Mouse (Mus musculus): Measurements from ENCODE around the gene Zmat3.

The Zmat3 gene

DNA sequence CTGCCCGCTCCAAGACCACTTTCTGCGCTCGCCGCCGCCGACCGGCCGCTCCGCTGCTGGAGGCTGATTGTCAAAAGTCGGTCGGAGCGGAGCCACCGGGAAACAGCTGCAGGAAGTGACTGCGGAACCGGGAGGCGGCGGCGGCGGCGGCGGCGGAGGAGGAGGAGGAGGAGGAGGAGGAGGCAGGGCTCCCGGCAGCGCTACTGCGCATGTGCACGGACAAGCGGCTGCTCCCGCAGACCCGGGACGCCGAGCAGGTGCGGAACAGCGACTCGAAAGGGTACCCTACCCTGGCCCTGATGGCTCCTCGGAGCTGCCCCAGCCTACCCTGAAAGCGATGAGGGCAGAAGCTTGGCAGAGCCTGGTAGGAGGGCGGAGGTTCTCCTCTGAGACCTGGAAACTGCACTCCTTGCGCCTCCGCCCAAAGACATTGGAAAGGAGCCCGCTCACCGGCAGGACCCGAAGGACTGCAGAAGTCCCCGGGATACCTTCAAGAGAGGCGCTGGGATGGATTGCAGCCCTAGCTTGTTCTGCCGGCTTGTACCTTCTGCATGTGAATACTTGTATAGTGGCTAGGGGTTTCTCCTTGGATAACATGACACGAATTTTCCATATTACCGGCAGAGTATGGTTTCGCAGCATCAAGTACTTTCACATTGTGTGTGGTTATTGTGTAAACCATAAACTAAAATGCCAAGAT lies at the start of gene Zmat3:
Zmat3 (minus strand) TSS at position 469 of the 700 bp plus-strand sequence.
- peak; percentile 74 for DNase-seq (ENCODE audit: low spot score)

DNA sequence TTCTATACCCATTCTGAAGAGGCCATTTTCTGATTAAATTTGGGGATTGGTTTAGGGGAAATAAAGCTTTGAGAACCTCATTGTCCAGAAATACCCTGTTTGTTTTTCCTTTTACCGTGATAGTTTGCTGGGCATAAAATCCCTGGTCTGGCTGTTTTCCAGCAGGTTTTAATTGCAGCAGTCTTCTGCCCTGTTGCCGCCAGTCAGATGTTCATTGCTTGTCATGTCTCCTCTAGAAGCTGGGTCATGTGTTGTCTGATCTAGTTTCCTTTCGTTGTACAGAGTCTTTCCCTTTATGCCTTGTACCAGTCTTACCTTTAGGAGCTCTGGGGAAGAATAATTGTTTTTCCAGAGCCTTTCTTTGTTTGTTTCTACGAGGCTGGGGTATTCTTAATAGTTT lies 48.6 kb upstream of the Zmat3 start:
- no peak for DNase-seq (ENCODE audit: low spot score)

DNA sequence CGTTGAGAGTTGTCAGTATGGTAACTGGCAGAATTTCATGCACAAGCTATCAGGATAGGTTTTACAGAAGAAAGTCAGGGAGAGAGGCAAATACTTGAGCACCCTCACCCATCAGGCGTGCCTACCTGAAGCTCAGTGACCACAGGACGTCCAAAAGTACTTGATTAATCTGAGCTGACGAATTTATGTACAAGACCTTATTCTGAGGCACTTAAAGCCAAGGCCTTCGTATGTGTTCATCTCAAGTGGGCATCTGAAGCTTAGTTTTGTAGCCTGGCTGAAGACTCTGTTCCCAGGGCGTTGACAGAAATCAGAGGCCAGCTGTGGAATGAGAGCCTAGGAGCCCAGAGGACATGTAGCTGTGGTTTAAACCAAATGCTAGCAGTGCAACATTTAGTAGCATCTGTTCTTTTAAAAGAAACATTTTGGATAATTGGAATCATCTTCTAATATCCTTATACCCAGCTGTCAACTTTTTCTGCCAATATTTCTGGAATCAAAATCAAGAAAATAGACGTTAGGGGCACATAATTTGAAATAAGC lies 46.8 kb upstream of the Zmat3 start:
- no peak for DNase-seq (ENCODE audit: low spot score)

DNA sequence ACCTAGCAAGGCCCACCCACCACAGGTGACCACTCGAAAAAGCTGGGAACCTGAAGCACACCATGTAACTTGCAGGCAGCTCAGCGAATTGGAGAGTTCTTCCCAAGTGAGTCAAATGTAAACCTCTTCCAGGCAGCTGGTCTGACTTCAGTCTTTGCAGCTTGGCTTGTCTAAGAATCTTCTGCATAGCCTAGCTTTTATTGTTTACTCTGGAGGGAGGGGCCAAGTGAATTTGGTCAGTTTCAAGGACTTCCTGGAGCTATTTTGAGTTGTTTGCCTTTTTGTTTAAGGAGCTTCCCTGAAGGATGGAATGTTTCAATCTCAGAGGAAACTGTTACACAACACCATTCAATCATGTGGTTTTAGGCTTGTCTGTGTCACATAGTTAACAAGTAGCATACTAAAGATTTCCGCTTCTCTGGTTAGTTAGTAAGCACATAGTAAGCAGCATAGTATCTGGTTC lies 43.0 kb upstream of the Zmat3 start:
- DNase-seq (ENCODE audit: low spot score) = peak; percentile 81

DNA sequence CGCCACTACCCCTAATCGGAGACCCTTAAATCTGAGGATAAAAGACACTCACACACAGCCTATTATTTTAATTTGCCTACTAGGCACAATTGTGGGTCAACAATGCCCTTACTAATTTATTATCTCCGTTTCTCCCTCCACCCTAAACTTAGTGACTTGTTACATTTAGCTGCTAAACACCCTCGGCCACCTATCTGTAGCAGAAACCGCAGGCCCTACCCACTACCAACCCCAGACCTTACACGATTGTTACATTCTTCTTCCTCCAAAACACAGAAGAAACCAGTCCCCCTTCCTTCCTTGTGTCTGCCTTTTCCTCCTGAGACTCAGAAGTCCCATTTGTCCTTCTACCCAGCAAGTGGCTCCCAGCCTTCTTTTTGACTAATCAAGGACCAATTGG lies 41.0 kb upstream of the Zmat3 start:
- no peak for DNase-seq (ENCODE audit: low spot score)

DNA sequence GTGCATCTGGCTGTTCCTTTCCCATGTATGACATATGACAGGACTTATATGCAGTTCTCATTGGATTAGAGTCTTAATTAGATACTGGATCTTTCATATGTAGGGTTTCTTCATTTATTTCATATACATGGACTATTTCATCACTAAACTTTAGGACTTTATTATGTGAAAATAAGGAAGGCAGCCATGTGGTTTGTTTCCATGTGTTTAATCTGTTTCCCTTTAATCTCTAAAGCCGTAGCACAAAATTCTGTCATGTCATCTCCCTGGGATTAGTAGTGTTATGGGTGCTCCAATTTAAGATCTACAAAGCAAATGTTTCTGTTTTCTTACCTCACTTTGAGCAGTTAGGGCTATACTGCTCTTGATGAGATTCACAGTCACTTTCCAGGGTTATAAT lies 39.9 kb upstream of the Zmat3 start:
- DNase-seq (ENCODE audit: low spot score) = no peak

DNA sequence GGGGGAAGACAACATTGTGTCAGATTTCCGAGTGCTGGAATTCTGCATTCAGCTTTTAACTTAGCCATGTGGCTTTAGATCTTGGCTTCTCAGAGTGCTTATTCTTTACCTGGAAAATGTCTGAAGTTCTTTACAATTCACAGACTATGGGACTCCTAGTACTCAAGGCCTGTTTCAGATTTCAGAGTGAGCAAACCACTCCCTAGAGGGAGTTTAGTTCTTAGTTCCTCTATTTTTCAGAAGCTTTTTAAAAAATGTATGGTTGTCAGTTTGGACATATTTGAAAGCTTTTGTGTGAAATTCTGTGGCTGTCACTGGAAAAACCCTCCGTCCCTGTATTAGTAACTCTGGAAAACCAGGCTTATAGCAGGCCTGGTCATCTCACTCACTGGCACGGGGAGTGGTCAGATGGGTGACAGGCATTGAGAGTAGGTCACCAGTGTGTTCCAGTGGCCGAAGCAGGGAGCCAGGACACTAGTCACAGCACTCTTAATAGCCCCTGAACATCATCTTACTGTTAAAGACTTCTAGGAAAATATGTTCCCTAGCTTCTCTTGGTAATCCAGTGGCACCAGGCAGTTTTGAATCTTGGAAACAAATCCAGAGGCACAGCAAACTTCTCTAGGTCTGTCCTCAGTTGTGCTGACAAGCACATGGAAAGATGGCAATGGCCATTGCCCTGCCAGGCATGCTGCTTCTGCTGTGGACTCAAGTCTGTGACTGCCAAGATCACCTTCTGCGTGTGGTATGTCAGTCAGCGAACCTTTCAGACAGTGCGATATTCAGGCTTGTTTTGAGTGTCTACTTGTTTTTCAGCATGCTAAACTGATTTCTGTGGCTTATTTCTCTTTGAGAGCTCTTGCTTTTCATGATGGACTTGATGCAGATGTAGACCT lies 37.4 kb upstream of the Zmat3 start:
- DNase-seq (ENCODE audit: low spot score) = no peak

DNA sequence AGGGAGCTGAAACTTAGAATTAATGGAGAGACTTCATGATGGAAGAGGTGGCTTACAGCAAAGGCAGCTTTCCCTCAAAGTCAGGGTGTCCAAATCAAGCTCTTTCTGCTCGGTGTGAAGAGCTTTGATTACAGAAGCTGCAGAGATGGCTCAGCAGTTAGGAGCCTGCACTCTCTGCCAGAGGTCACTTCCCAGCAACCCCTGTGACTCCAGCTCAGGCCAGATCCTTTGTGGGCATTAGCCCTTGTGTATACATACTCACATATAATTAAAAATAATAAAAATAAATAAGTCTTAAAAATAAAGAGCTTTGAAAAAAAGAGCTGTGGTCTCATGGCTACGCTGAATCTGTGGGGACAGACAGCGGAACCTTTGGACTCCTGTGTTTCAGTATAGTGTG lies 35.8 kb upstream of the Zmat3 start:
- no peak for DNase-seq (ENCODE audit: low spot score)

DNA sequence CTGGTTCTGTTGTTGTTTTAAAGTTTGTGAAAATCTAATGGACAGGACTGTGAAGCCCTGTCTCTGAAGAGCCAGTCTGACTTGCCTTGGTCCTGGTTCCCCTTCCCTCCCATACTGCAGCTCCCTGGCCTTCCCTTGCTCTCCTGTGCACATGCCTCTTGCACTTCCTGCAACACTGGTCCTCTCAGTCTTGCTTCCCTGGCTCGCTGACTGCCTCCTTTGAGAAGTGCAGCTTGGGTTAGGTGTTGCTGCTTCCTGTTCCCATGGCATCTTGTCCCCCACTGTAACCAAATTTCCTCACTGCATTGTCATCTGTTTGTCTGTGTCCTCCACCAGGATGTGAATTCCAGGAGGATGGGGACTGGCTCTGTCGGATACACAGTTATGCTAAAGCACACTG lies 34.1 kb upstream of the Zmat3 start:
- DNase-seq (ENCODE audit: low spot score) = no peak

DNA sequence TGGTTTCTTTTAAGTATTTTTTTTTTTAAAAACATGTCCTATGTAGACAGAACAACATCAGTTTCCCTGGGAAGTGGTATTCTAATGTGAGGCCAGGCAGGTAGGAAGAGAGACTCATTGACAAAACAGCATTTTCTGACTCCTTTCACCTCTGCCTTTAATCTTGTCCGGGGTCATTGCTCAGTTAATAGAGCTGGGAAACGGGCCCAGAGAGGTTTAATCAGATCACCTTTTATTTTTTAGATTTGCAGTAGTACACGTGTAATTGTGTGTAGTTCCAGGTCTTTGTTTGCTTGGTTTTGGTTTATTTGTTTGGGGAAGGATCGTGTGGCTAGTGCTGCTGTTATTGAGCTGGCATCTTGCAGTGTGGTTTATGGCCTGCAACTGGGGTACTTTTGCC lies 33.6 kb upstream of the Zmat3 start:
- no peak for DNase-seq (ENCODE audit: low spot score)

DNA sequence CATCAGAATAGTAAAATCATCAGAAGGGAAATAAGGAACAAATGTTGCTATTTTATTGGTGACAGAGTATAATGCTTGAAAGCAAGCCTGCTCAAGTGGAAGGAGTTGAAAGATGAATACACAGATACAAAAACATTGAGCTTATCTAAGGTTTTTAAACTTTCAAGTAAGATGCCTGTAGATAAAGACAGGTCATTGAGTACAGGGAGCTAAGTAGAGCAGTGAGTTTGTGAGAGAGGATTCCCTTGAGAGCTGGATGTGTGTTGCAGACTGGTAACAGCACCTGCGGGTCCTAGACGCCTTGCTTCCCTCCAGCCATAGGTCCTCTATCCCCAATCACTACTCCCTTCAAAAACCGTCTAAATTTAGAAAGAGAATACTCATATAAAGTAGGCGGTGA lies 32.8 kb upstream of the Zmat3 start:
- DNase-seq (ENCODE audit: low spot score) = no peak

DNA sequence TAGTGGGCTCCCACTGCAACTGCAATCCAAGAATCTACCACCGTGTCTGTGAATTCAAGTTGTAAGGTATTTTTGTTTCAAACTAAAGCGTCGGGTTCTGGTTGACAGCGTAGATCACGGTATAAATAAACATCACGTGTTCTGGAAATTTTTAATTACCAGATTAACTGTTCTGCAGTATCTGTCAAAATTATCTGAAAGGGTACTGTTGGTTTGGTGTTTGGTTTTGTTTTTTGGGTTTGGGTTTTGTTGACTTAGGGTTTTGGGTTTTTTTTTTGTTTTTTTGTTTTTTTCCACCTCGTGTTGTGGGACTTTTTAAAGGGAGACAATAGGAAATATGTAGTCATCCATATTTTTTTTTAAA lies 32.3 kb upstream of the Zmat3 start:
- no peak for DNase-seq (ENCODE audit: low spot score)

DNA sequence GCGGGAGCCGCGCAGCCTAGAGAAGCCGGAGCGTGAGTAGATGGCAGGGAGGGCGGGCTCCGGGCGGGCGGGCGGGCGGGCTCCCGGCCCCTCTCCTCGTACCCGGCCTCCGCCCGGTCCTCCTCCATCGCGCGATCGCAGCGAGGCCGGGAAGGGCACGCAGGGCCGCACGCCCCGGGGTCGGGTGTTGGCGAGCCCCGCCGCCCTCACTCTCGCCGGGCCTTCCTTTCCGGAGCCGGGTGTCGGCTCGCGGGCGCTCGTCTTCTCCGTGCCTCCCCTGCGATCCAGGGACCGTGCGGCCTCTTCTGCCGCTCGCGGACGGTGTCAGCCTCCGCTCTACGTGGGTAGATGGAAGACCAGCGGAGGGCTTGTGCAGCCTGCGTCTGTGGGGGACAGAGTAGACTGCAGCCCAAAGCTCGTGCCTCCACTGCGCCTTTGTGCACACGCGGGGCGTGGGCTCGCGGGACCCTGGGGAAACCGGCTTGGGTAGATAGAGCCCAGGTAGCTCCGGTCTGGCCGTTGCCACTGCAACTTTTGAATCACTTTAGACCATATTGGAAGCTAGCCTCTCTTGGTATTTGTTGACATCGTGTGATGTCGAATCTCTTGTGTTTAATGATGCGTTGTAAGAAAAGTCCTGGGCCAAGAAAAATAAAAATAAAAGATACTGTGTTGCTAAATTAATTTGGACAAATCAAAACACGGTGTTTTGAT lies 31.8 kb upstream of the Zmat3 start, which contains the start of gene Pik3ca:
Pik3ca (plus strand) TSS at position 211 of the 714 bp plus-strand sequence.
- DNase-seq (ENCODE audit: low spot score) = peak; percentile 63

DNA sequence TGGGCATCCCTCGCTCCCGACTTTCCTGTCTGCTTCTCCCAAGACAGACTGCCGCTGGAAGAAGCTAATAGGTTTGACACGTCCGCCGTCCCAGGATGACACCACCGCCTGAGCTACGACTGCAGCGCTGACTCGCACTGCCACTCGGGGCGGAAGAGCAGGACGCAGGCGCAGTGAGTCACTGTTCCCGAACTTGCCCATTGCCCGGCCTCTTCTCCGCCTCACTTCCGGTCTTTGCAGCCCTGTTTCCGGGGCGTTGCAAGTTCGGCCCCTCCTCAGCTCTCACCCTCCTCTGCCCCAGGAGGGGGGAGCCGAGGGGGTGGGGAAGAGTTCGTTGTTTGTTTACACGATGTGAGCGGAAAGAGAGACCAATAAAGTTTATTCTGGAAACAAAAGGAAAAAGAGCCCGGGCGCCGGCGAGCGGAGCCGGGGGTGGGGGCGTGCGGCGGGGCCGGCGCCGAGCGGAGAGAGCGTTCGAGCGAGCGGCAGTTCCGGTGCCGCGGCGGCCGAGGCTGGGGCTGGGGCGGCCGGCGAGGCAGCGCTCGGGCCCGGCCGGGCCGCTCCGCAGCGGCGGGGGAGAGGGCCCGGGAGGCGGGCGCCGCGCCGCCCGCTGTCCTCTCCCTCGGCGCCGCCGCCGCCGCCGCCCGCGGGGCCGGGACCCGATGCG lies 31.1 kb upstream of the Zmat3 start:
- peak; percentile 100 for DNase-seq (ENCODE audit: low spot score)

DNA sequence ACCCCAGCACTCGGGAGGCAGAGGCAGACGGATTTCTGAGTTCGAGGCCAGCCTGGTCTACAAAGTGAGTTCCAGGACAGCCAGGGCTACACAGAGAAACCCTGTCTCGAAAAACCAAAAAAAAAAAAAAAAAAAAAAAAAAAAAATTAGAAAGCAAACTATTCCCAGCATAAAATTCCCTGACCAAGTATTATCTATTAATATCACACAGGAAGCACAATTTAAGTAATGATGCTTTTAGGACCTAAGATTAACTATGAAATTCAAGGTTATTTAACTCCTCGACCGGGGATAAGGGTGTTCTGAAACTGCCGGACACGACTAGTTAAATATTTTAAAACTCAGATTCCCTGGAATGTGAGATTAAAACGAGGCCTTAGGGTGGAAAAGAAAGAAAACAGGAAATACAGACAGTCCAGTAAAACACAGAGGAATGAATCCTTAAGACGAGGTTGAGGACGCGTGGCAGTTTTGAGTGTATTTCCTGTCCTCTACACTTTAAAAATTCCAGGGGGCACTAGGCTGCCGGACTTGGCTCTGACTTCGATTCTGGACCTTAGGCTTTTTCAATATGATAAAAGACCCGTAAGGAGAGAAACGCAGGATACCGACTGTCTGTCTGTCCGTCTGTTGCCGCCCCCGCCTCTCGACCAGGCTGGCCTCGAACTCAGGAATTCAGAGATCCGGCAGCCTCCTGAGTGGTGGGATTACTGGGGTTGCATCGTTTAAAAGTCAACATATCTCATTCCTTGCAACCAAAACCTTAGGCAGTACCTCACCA lies 30.1 kb upstream of the Zmat3 start:
- peak; percentile 55 for DNase-seq (ENCODE audit: low spot score)

DNA sequence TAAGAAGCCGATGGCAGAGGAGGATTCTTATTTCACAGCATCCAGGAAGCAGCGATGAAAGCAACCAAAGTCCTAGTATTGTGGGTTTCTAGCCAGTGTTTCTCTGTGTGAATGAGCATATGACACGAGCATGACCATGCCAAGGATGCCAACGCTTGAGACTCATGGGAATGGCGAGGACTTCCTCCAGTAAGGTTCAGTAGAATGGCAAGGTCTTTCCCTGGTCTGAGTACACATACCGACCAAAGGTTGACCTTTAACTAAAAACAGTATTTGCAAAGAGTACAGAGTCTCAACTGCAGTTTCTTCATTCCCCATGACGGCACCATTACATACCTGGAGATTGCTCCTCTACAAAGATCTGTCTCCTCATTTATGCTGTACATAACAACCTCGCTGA lies 28.2 kb upstream of the Zmat3 start:
- no peak for DNase-seq (ENCODE audit: low spot score)

DNA sequence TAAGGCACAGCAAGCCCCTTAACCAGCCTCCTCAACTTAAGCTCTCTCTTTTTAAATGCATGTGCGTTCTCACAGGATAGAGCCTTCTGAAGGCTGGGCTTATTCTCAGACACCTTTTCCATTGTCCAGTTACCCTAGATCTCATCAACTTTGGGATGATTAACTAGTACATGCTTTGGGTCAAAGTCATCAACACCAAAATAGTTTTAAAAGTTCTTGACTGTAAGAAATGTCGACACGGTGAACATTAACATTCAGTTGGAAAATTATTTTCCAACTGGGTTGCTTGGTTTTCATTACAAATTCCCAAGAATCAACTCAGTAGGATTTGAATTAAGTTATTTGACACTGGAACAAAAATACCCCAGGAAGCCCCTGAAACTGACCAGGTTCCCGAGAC lies 27.0 kb upstream of the Zmat3 start:
- no peak for DNase-seq (ENCODE audit: low spot score)

DNA sequence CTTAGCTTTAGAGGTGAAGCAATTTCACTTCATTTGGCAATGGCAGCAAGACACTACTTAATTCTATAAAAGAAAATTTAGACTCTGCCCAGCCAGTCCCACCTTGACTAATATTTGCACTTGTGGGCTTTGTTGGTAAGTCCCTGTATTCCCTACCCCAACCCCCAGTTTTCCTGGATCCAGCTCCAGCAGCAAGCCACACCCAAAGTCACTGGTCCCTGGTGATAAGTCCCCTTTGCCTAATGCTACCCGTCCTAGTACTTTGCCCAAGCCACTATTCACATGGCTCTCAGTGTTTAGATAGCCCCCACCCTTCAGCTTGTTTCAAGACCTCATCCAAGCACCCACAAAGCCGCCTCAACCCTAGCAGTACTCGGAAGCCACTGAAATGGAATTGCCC lies 15.7 kb upstream of the Zmat3 start:
- DNase-seq (ENCODE audit: low spot score) = no peak

DNA sequence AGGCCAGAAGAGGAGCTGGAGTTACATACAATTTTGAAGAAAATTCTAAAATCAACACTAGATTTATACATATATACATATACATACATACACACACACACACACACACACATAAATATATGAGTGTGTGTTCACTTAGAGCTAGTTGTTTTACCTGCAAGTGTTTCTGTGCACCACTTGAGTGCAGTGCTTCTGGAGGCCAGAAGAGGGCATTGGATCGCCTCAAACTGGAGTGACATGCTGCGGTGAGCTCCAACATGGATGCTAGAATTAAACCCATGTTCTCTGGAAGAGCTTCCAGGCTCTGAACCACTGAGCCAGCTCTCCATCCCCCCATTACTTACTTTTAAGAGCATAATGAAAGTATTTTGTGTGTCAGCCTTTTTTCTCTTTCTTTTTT lies 14.1 kb upstream of the Zmat3 start:
- no peak for DNase-seq (ENCODE audit: low spot score)

DNA sequence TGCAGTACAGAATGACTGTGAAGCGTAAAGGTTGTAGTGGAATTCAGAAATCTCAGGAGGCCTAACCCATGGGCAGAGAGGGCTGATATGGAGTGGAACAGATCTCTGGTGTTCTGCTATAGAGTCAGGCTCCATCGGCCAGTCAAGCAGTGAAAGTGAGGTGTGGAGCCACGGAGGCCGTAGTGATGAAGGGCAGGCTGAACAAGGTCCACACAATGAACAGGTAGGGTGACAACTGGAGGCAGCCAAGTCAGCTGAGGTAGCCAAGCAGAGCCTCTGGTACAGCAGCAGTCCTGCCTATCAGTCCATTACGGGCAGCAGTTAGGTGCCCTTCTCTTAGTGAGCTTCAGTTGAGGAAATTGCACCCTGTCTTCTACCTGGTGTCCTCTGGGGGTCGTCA lies 7.4 kb upstream of the Zmat3 start:
- no peak for DNase-seq (ENCODE audit: low spot score)

DNA sequence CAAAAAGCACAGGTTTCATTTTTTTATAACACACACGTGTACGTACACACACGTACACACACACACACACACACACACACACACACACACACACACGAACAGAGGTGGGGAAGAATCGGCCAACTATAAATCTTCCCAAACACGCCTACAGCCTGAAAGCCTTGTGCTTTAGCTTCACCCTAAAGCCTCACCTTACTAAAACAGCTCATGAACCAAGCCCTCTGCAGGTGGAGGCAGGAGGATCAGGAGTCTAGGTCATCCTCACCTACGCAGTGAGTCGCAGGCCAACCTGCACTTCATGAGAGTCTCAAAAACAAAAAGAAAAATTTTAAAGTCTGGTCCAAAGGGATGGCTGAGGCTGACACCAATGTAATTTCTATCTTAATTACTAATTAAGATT lies 6.7 kb upstream of the Zmat3 start:
- no peak for DNase-seq (ENCODE audit: low spot score)

All from adipocyte (in vitro differentiated cells).